Comparison of ENCODE assay signal across 8 mouse cellular contexts in genomic region chr13:94306277-94306967, GRCm38 (mm10). TPM values are rescaled to one million over a fixed set of nuclear protein-coding genes. Genes with fewer than 3 reads are reported as not detected.
DNase-seq lines count a peak whose midpoint lies in the region; ATAC-seq and TF ChIP-seq lines count a peak whose summit lies in the region.

No protein-coding gene starts in this region.

- H3K9me3 ChIP-seq in lung, embryonic 14.5 days (ENCODE audit: low read depth, low read length) = no peaks in the 10 kb centered on the region
- no peaks in the 10 kb centered on the region for H3K9me3 ChIP-seq in embryonic facial prominence, embryonic 14.5 days (ENCODE audit: control insufficient read depth, low read length)
- H3K9me3 ChIP-seq in heart, embryonic 15.5 days (replicated peaks) = no peaks in the 10 kb centered on the region
- H3K9me3 ChIP-seq in megakaryocyte, embryonic 14.5 days = peaks cover 7% of the 10 kb centered on the region

- H3K4me2 ChIP-seq in lung, embryonic 14.5 days = peak overlapping the region; percentile 57
- H3K4me2 ChIP-seq in embryonic facial prominence, embryonic 14.5 days (ENCODE audit: low read depth, low read length) = peak overlapping the region; percentile 56
- H3K4me2 ChIP-seq in heart, embryonic 15.5 days = peak overlapping the region; percentile 58

- no peaks in the 10 kb centered on the region for H3K36me3 ChIP-seq in lung, embryonic 14.5 days (ENCODE audit: insufficient read depth)
- H3K36me3 ChIP-seq in embryonic facial prominence, embryonic 14.5 days (ENCODE audit: control insufficient read depth, insufficient read depth, low read length) = no peaks in the 10 kb centered on the region
- H3K36me3 ChIP-seq in heart, embryonic 15.5 days = no peaks in the 10 kb centered on the region
- H3K36me3 ChIP-seq in megakaryocyte, embryonic 14.5 days (replicated peaks; ENCODE audit: low read length) = no peaks in the 10 kb centered on the region

- peak; percentile 96 for ATAC-seq in lung, embryonic 14.5 days (ENCODE audit: insufficient read depth)
- ATAC-seq in embryonic facial prominence, embryonic 14.5 days (ENCODE audit: low read depth) = peak; percentile 95
- ATAC-seq in heart, embryonic 15.5 days (replicated peaks; ENCODE audit: insufficient number of reproducible peaks, insufficient read depth, low FRiP score, low read depth) = 0 out of 2 replicates have a peak, but pooled peaks have one; percentile 72

- peak overlapping the region; percentile 44; the same call in 1 of the 2 replicates for H3K9ac ChIP-seq in lung, embryonic 14.5 days
- peak overlapping the region; percentile 47 for H3K9ac ChIP-seq in embryonic facial prominence, embryonic 14.5 days (ENCODE audit: low read depth, low read length)
- H3K9ac ChIP-seq in heart, embryonic 15.5 days = no peak overlapping the region

- no peak overlapping the region for H3K27ac ChIP-seq in lung, embryonic 14.5 days (ENCODE audit: low read depth)
- 0 out of 2 replicates have a peak overlapping the region, but pooled peaks have one; percentile 39 for H3K27ac ChIP-seq in embryonic facial prominence, embryonic 14.5 days (replicated peaks; ENCODE audit: low read depth, low read length)
- no peak overlapping the region for H3K27ac ChIP-seq in heart, embryonic 15.5 days

- TF ChIP-seq CTCF in lung, embryonic 14.5 days (IDR thresholded peaks at IDR 0.05; ENCODE audit: low read depth) = no peak

- no peaks in the 10 kb centered on the region for H3K27me3 ChIP-seq in lung, embryonic 14.5 days (ENCODE audit: insufficient read depth, low read length)
- H3K27me3 ChIP-seq in embryonic facial prominence, embryonic 14.5 days (replicated peaks; ENCODE audit: control insufficient read depth, insufficient read depth, low read length) = no peaks in the 10 kb centered on the region
- H3K27me3 ChIP-seq in heart, embryonic 15.5 days = no peaks in the 10 kb centered on the region
- H3K27me3 ChIP-seq in megakaryocyte, embryonic 14.5 days (replicated peaks) = peaks cover 4% of the 10 kb centered on the region

- WGBS in lung, embryonic 14.5 days = 37% methylated on average over 18 of the region's 18 CpGs
- 35% methylated on average over 18 of the region's 18 CpGs for WGBS in embryonic facial prominence, embryonic 14.5 days
- WGBS in heart, embryonic 15.5 days = 43% methylated on average over 18 of the region's 18 CpGs

- peak; percentile 88 for DNase-seq in lung, embryonic 14.5 days
- no peak for DNase-seq in lung, postnatal 25 days (ENCODE audit: low spot score)
- DNase-seq in embryonic facial prominence, embryonic 14.5 days (ENCODE audit: low spot score) = peak; percentile 90
- DNase-seq in layer of hippocampus, adult 9-11 months = peak; percentile 53
- DNase-seq in right cerebral cortex, postnatal 10 days (ENCODE audit: low spot score in 2 of 2) = peak; percentile 54 to 55
- DNase-seq in spleen, postnatal 14 days (ENCODE audit: low spot score in 2 of 2) = no peak

- 0 out of 2 replicates have a peak overlapping the region, but pooled peaks have one; percentile 3 for H3K4me3 ChIP-seq in lung, embryonic 14.5 days (ENCODE audit: low read depth, low read length)
- H3K4me3 ChIP-seq in embryonic facial prominence, embryonic 14.5 days (ENCODE audit: low read depth, low read length) = peak overlapping the region; percentile 25
- H3K4me3 ChIP-seq in heart, embryonic 15.5 days = peak overlapping the region; percentile 18
- peak overlapping the region; percentile 14 for H3K4me3 ChIP-seq in megakaryocyte, embryonic 14.5 days (replicated peaks)

- no peaks in the 10 kb centered on the region for H3K4me1 ChIP-seq in lung, embryonic 14.5 days (ENCODE audit: insufficient read depth)
- H3K4me1 ChIP-seq in embryonic facial prominence, embryonic 14.5 days (ENCODE audit: control insufficient read depth, insufficient read depth, low read length) = 0 out of 2 replicates have a peak, but pooled peaks cover 5% of the 10 kb centered on the region
- peaks cover 4% of the 10 kb centered on the region; the same call in 1 of the 2 replicates for H3K4me1 ChIP-seq in heart, embryonic 15.5 days (replicated peaks)
- peaks cover 26% of the 10 kb centered on the region for H3K4me1 ChIP-seq in megakaryocyte, embryonic 14.5 days

RNA-seq across cellular contexts. Expression of gene Scamp1, which starts 20.8 kb away (rescaled TPM):
- polyA plus RNA-seq in lung, embryonic 14.5 days (2014; fragmentation: Nextera tagmentation; extraction: Ambion mirVana) = 25.4 and 28.8 TPM in 2 replicates
- 25.2 and 29.2 TPM in 2 replicates for polyA plus RNA-seq in embryonic facial prominence, embryonic 14.5 days (2014; fragmentation: Nextera tagmentation; extraction: Ambion mirVana)
- polyA plus RNA-seq in heart, embryonic 15.5 days (2015; fragmentation: Nextera tagmentation; extraction: Ambion mirVana) = 20.8 and 23.0 TPM in 2 replicates
- polyA plus RNA-seq in megakaryocyte, embryonic 14.5 days (2012; ENCODE audit: insufficient read depth, low replicate concordance) = 0.38 and 3.2 TPM in 2 replicates

RNA-seq across cellular contexts. Expression of gene Ap3b1, which starts 52.3 kb away (rescaled TPM):
- polyA plus RNA-seq in lung, embryonic 14.5 days (2014; fragmentation: Nextera tagmentation; extraction: Ambion mirVana) = 43.6 and 44.2 TPM in 2 replicates
- polyA plus RNA-seq in embryonic facial prominence, embryonic 14.5 days (2014; fragmentation: Nextera tagmentation; extraction: Ambion mirVana) = 41.5 and 44.2 TPM in 2 replicates
- polyA plus RNA-seq in heart, embryonic 15.5 days (2015; fragmentation: Nextera tagmentation; extraction: Ambion mirVana) = 29.1 and 33.0 TPM in 2 replicates
- 7.4 and 19.0 TPM in 2 replicates for polyA plus RNA-seq in megakaryocyte, embryonic 14.5 days (2012; ENCODE audit: insufficient read depth, low replicate concordance)

Comparison
In these comparisons a context has a peak if more than half of its experiments do, and no peak if none do; other contexts are left out.
1. DNase-seq: peak in lung, embryonic 14.5 days (single experiment), embryonic facial prominence, embryonic 14.5 days (single experiment), layer of hippocampus, adult 9-11 months (single experiment) and right cerebral cortex, postnatal 10 days (2 of 2); none in lung, postnatal 25 days (single experiment) and spleen, postnatal 14 days (0 of 2).
2. Peak in every context shown above with its lines, with median percentiles within 50 percentile points of each other: ATAC-seq, H3K4me2 ChIP-seq and H3K4me3 ChIP-seq.